Mouse (Mus musculus) liver, adult 2 months (tissue): ENCODE results near the gene Akap8.

Source experiments
- CTCF ChIP-seq: fragments of 200-500 bp; IDR thresholded peaks from 2 replicates; pipeline ENCODE4 v1.5.1; 2011; ENCODE audit warnings: low read depth, low read length, control low read depth
- POLR2A ChIP-seq: fragments of 200-500 bp; IDR thresholded peaks from 2 replicates; pipeline ENCODE4 v1.6.1; 2011; ENCODE audit warnings: low read length, control low read depth; ENCODE audit not compliant: insufficient read depth; ENCODE audit errors: extremely low read depth

GRCm38 (mm10) chr17:32281611-32282310 is 39.3 kb downstream of the Akap8 start:
- no peak for TF ChIP-seq POLR2A
- TF ChIP-seq CTCF, result no peak
